Mouse (Mus musculus) CD4-positive, CD25-positive, alpha-beta regulatory T cell, adult 4 months (primary cell): ENCODE results near the gene Rpl11. TPM values are rescaled to one million over a fixed set of nuclear protein-coding genes. Genes with fewer than 3 reads are reported as not detected.
A peak's percentile ranks its signal among the peaks of the same experiment; 100 is the strongest.

Source experiments
- ATAC-seq: one replicate; pipeline ENCODE4 v1.8.0; 2017
- polyA plus RNA-seq, 2 experiments: library from polyadenylated mRNA; unstranded; fragments of 100-300 nt; shearing (Covaris generic); gene quantifications; one replicate each; pipeline ENCODE4 v1.2.1; 2017

Gene Rpl11
- polyA plus RNA-seq, 2 experiments from 2014 or later, result 954 to 1,576 TPM

GRCm38 (mm10) chr4:136069954-136070353, 16.7 kb upstream of the Rpl11 start:
- peak; percentile 86 for ATAC-seq

GRCm38 (mm10) chr4:136069313-136069712, 16.1 kb upstream of the Rpl11 start:
- no peak for ATAC-seq

GRCm38 (mm10) chr4:136063143-136063542, 9.9 kb upstream of the Rpl11 start:
- ATAC-seq, result no peak

GRCm38 (mm10) chr4:136059800-136060488, 6.7 kb upstream of the Rpl11 start:
- ATAC-seq, result peak; percentile 97

GRCm38 (mm10) chr4:136057916-136058315, 4.7 kb upstream of the Rpl11 start:
- ATAC-seq, result no peak

GRCm38 (mm10) chr4:136056030-136056429, 2.8 kb upstream of the Rpl11 start:
- ATAC-seq, result no peak

- ATAC-seq, result no peak
These were observed 615 bp upstream of the Rpl11 start for GRCm38 (mm10) chr4:136053843-136054242.

- ATAC-seq, result peak; percentile 66
These were observed 538 bp downstream of the Rpl11 start for GRCm38 (mm10) chr4:136052534-136053246.

- no peak for ATAC-seq
These were observed 1.2 kb downstream of the Rpl11 start for GRCm38 (mm10) chr4:136052060-136052459.

GRCm38 (mm10) chr4:136050226-136050625, 3.0 kb downstream of the Rpl11 start:
- no peak for ATAC-seq

- ATAC-seq, result no peak
These were observed 4.8 kb downstream of the Rpl11 start for GRCm38 (mm10) chr4:136048291-136049032.

- no peak for ATAC-seq
These were observed 5.6 kb downstream of the Rpl11 start for GRCm38 (mm10) chr4:136047626-136048025.

GRCm38 (mm10) chr4:136046888-136047287, 6.3 kb downstream of the Rpl11 start:
- no peak for ATAC-seq

GRCm38 (mm10) chr4:136045091-136045490, 8.1 kb downstream of the Rpl11 start:
- ATAC-seq, result no peak

- ATAC-seq, result no peak
These were observed 9.3 kb downstream of the Rpl11 start for GRCm38 (mm10) chr4:136043784-136044400.

- no peak for ATAC-seq
These were observed 18.1 kb downstream of the Rpl11 start for GRCm38 (mm10) chr4:136035078-136035477.

GRCm38 (mm10) chr4:136033231-136033630, 20.0 kb downstream of the Rpl11 start:
- no peak for ATAC-seq

GRCm38 (mm10) chr4:136030968-136031909, 22.0 kb downstream of the Rpl11 start:
- ATAC-seq, result peak; percentile 60

- ATAC-seq, result peak; percentile 55
These were observed 24.5 kb downstream of the Rpl11 start for GRCm38 (mm10) chr4:136028689-136029088.

- ATAC-seq, result peak; percentile 40
These were observed 25.1 kb downstream of the Rpl11 start for GRCm38 (mm10) chr4:136028132-136028564.

GRCm38 (mm10) chr4:136027416-136028131, 25.7 kb downstream of the Rpl11 start:
- no peak for ATAC-seq
